Comparison of ENCODE assay signal across 18 mouse cellular contexts in the genomic region with DNA sequence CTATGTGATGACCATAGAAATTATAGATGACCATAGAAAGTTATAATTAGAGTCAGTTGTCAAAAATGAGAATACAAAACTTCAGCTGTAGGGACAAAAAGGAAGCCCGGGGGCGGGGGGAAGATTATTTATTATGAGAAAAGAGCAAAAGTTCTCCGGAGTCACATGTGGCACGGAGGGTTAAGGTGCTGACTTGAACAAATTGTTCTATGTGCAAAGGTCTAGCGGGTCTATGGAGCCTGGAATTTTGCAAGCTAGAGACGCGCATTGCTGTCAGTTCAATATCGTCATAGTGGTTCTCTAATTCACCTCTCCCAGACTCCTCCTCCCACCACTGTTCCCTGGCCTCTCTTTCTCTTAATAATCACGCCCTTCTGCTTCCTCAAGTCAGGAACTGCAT. TPM values are rescaled to one million over a fixed set of nuclear protein-coding genes. Genes with fewer than 3 reads are reported as not detected.
DNase-seq lines count a peak whose midpoint lies in the region; ATAC-seq and TF ChIP-seq lines count a peak whose summit lies in the region.
"Had no signal": no experiment of that assay in that cellular context is flagged by ENCODE, and none has a peak within 500 bp of the region (broad histone marks: within the 10 kb centered on the region; RNA-seq: fewer than 3 reads in every experiment).

No protein-coding gene starts in this region.

- peaks cover 6% of the 10 kb centered on the region; the same call in 1 of the 2 replicates for H3K4me1 ChIP-seq in kidney, embryonic 16.5 days (ENCODE audit: insufficient read depth, low read length)
- no peaks in the 10 kb centered on the region for H3K4me1 ChIP-seq in lung, postnatal 0 days (ENCODE audit: insufficient read depth, low read depth, low read length)
- H3K4me1 ChIP-seq in lung, adult 2 months (ENCODE audit: control insufficient read depth, insufficient read depth, low read length): no peaks in the 10 kb centered on the region
- H3K4me1 ChIP-seq in stomach, embryonic 16.5 days (ENCODE audit: control insufficient read depth, insufficient read depth, low read length): 0 out of 2 replicates have a peak, but pooled peaks cover 5% of the 10 kb centered on the region
- H3K4me1 ChIP-seq: forebrain, embryonic 15.5 days; liver, embryonic 13.5 days had no signal

- WGBS in kidney, embryonic 16.5 days: 67% methylated on average over 9 of the region's 9 CpGs
- WGBS in lung, postnatal 0 days: 54% methylated on average over 9 of the region's 9 CpGs
- WGBS in lung, adult 2 months: 57% methylated on average over 9 of the region's 9 CpGs
- 59% methylated on average over 9 of the region's 9 CpGs for WGBS in stomach, embryonic 16.5 days

- H3K9me3 ChIP-seq in kidney, embryonic 16.5 days (ENCODE audit: low read length): no peaks in the 10 kb centered on the region
- H3K9me3 ChIP-seq in lung, postnatal 0 days (ENCODE audit: low read length): no peaks in the 10 kb centered on the region
- no peaks in the 10 kb centered on the region for H3K9me3 ChIP-seq in stomach, embryonic 16.5 days (replicated peaks; ENCODE audit: control insufficient read depth, low read length)
- H3K9me3 ChIP-seq: forebrain, embryonic 15.5 days; hindbrain, embryonic 10.5 days; liver, embryonic 13.5 days had no signal

- TF ChIP-seq POLR2A in lung, adult 2 months (IDR thresholded peaks at IDR 0.05; ENCODE audit: borderline replicate concordance, extremely low read depth, low read depth, low read length): no peak

- no peaks in the 10 kb centered on the region for H3K36me3 ChIP-seq in kidney, embryonic 16.5 days (ENCODE audit: insufficient read depth, low read length)
- H3K36me3 ChIP-seq in lung, postnatal 0 days (ENCODE audit: insufficient read depth, low read length): no peaks in the 10 kb centered on the region
- H3K36me3 ChIP-seq in stomach, embryonic 16.5 days (ENCODE audit: control insufficient read depth, insufficient read depth, low read length): no peaks in the 10 kb centered on the region
- H3K36me3 ChIP-seq: forebrain, embryonic 15.5 days; G1E; hindbrain, embryonic 10.5 days; liver, embryonic 13.5 days had no signal

- no peak overlapping the region for H3K4me3 ChIP-seq in kidney, embryonic 16.5 days (ENCODE audit: low read length)
- no peak overlapping the region for H3K4me3 ChIP-seq in lung, postnatal 0 days (ENCODE audit: low read depth, low read length)
- no peak overlapping the region for H3K4me3 ChIP-seq in lung, adult 2 months (replicated peaks; ENCODE audit: extremely low read depth, low read depth, low read length)
- no peak overlapping the region for H3K4me3 ChIP-seq in stomach, embryonic 16.5 days (replicated peaks; ENCODE audit: low read length)
- H3K4me3 ChIP-seq: erythroblast, embryonic 14.5 days; forebrain, embryonic 15.5 days; hindbrain, embryonic 10.5 days; liver, embryonic 13.5 days had no signal

- DNase-seq in adrenal gland, postnatal 10 days: peak; percentile 4
- DNase-seq in adrenal gland, postnatal 36 days: no peak
- peak; percentile 38 for DNase-seq in kidney, adult 18-20 months
- no peak for DNase-seq in lung, postnatal 0 days (ENCODE audit: low spot score)
- no peak for DNase-seq in lung, adult 2 months
- DNase-seq in left cerebral cortex, adult 11 months (ENCODE audit: low spot score): no peak
- DNase-seq: thymus, adult 18-20 months had no signal

- no peak for ATAC-seq in kidney, embryonic 16.5 days (ENCODE audit: low FRiP score, low TSS enrichment)
- no peak for ATAC-seq in lung, postnatal 0 days
- no peak for ATAC-seq in stomach, embryonic 16.5 days (ENCODE audit: insufficient read depth, low FRiP score)
- ATAC-seq: CD4-positive, CD25-positive, alpha-beta regulatory T cell, adult 4 months; intestine, embryonic 16.5 days; midbrain, embryonic 16.5 days had no signal

- H3K27ac ChIP-seq in kidney, embryonic 16.5 days (ENCODE audit: low read length): no peak overlapping the region
- no peak overlapping the region for H3K27ac ChIP-seq in lung, postnatal 0 days (ENCODE audit: low read length)
- H3K27ac ChIP-seq in stomach, embryonic 16.5 days (ENCODE audit: low read length): no peak overlapping the region
- H3K27ac ChIP-seq: forebrain, embryonic 15.5 days; hindbrain, embryonic 10.5 days; liver, embryonic 13.5 days had no signal

- no peak for TF ChIP-seq EP300 in lung, postnatal 0 days (IDR thresholded peaks at IDR 0.05)

- peaks cover 4% of the 10 kb centered on the region; the same call in 1 of the 2 replicates for H3K27me3 ChIP-seq in kidney, embryonic 16.5 days (ENCODE audit: insufficient read depth, low read length)
- H3K27me3 ChIP-seq in lung, postnatal 0 days (replicated peaks; ENCODE audit: insufficient read depth, low read length): no peaks in the 10 kb centered on the region
- H3K27me3 ChIP-seq in stomach, embryonic 16.5 days (ENCODE audit: control insufficient read depth, insufficient read depth, low read length): no peaks in the 10 kb centered on the region
- H3K27me3 ChIP-seq: forebrain, embryonic 15.5 days; liver, embryonic 13.5 days had no signal

- H3K9ac ChIP-seq in kidney, embryonic 16.5 days (replicated peaks; ENCODE audit: low read length): no peak overlapping the region
- H3K9ac ChIP-seq in lung, postnatal 0 days (replicated peaks; ENCODE audit: low read depth): no peak overlapping the region
- H3K9ac ChIP-seq in stomach, embryonic 16.5 days (ENCODE audit: low read length): no peak overlapping the region
- H3K9ac ChIP-seq: forebrain, embryonic 15.5 days; liver, embryonic 13.5 days had no signal

- TF ChIP-seq CTCF in lung, postnatal 0 days (IDR thresholded peaks at IDR 0.05): no peak
- TF ChIP-seq CTCF in lung, adult 2 months (IDR thresholded peaks at IDR 0.05; ENCODE audit: insufficient read depth, low read length): no peak

- no peak overlapping the region for H3K4me2 ChIP-seq in kidney, embryonic 16.5 days (replicated peaks; ENCODE audit: low read depth, low read length)
- peak overlapping the region; percentile 29; the same call in 1 of the 2 replicates for H3K4me2 ChIP-seq in lung, postnatal 0 days (replicated peaks; ENCODE audit: low read depth, low read length)
- H3K4me2 ChIP-seq in stomach, embryonic 16.5 days (ENCODE audit: low read depth, low read length): peak overlapping the region; percentile 44
- H3K4me2 ChIP-seq: forebrain, embryonic 15.5 days; liver, embryonic 13.5 days had no signal

RNA-seq across cellular contexts. Expression of gene Pik3c2g, which starts 2.8 kb away (rescaled TPM):
- 1 to 10 TPM; 3.3 to 4.8 TPM for total RNA-seq in adrenal gland, postnatal 10 days (2021)
- total RNA-seq in adrenal gland, postnatal 36 days (2021): 100 to 1,000 TPM in 1 of 2 experiments, under 1 TPM in 1; 0.23 to 116 TPM
- polyA plus RNA-seq in kidney, embryonic 16.5 days (2015; fragmentation: Nextera tagmentation; extraction: Ambion mirVana): 0.29 and 0.41 TPM in 2 replicates
- polyA plus RNA-seq in lung, postnatal 0 days (2015; fragmentation: Nextera tagmentation; extraction: Ambion mirVana): 2.5 and 3.0 TPM in 2 replicates
- 0.50 and 0.91 TPM in 2 replicates for polyA plus RNA-seq in lung, adult 2 months (2012; rRNA removed)
- polyA plus RNA-seq in stomach, embryonic 16.5 days (2015; fragmentation: Nextera tagmentation; extraction: Ambion mirVana): 4.5 and 5.5 TPM in 2 replicates
- polyA plus RNA-seq: CD4-positive, CD25-positive, alpha-beta regulatory T cell, adult 4 months; erythroblast, embryonic 14.5 days; G1E; heart, embryonic 16.5 days had no signal

Comparison
In these comparisons a context has a peak if more than half of its experiments do, and no peak if none do; other contexts are left out.
1. DNase-seq: peak in adrenal gland, postnatal 10 days (single experiment) and kidney, adult 18-20 months (single experiment); none in adrenal gland, postnatal 36 days (0 of 2), lung, postnatal 0 days (single experiment), lung, adult 2 months (single experiment) and left cerebral cortex, adult 11 months (single experiment).